Mouse (Mus musculus) bone marrow, adult 2 months (tissue): ENCODE measurements around the gene Zfp69. TPM values are rescaled to one million over a fixed set of nuclear protein-coding genes. Genes with fewer than 3 reads are reported as not detected.

Source experiments
- H3K27ac ChIP-seq: fragments of 200-500 bp; 2 replicates; pipeline ENCODE4 v1.5.1; 2012; ENCODE audit warnings: low read depth, mild to moderate bottlenecking, control low read depth, inconsistent platforms, low read length; ENCODE audit not compliant: control insufficient read depth, poor library complexity, insufficient read depth
- H3K4me1 ChIP-seq: fragments of 200-500 bp; 2 replicates; pipeline ENCODE4 v1.6.1; 2011; ENCODE audit warnings: low read length; ENCODE audit not compliant: control insufficient read depth, insufficient read depth
- H3K4me3 ChIP-seq: fragments of 200-500 bp; replicated peaks from 2 replicates; pipeline ENCODE3; 2011; ENCODE audit warnings: mild to moderate bottlenecking, low read depth, low read length, control low read depth; ENCODE audit not compliant: control insufficient read depth
- CTCF ChIP-seq: fragments of 200-500 bp; IDR thresholded peaks from 2 replicates; pipeline ENCODE4 v1.5.1; 2011; ENCODE audit warnings: low read length, control low read depth; ENCODE audit not compliant: control insufficient read depth, insufficient read depth
- POLR2A ChIP-seq: fragments of 200-500 bp; IDR thresholded peaks from 2 replicates; pipeline ENCODE4 v1.6.1; 2011; ENCODE audit warnings: low read depth, mild to moderate bottlenecking, control low read depth, low read length, borderline replicate concordance; ENCODE audit not compliant: control insufficient read depth
- WGBS: fragments of 180-500 bp; shearing (Covaris S2); methylation state at CpG from one replicate; pipeline ENCODE4 v1.1.7; 2018; 5-methylcytosine and 5-hydroxymethylcytosine counted together
- polyA plus RNA-seq: library from polyadenylated mRNA; stranded (reverse); fragments of >200 nt; gene quantifications from 2 replicates; pipeline ENCODE4 v1.2.4, GENCODE M21; 2011; ENCODE audit warnings: low replicate concordance; ENCODE audit not compliant: missing spikeins, insufficient read depth, insufficient read length

The Zfp69 gene
- polyA plus RNA-seq, 1 experiment: 3.6 TPM

GRCm38 (mm10) chr4:120887381-120888112, 64.0 kb downstream of the Zfp69 start:
- Histone ChIP-seq H3K4me3 (no peak overlapping the region), H3K27ac (no peak overlapping the region), H3K4me1 (no peaks in the 10 kb centered on the region)
- TF ChIP-seq CTCF (no peak), POLR2A (no peak)
- WGBS: 27% methylated on average over 8 of the region's 8 CpGs

GRCm38 (mm10) chr4:120886811-120887210, 64.7 kb downstream of the Zfp69 start:
- H3K4me3 ChIP-seq: no peak overlapping the region
- WGBS: 86% methylated on average over 5 of the region's 5 CpGs
- no peak overlapping the region for H3K27ac ChIP-seq
- TF ChIP-seq POLR2A: no peak
- no peak for TF ChIP-seq CTCF
- no peaks in the 10 kb centered on the region; the same call in 1 of the 2 replicates for H3K4me1 ChIP-seq

DNA sequence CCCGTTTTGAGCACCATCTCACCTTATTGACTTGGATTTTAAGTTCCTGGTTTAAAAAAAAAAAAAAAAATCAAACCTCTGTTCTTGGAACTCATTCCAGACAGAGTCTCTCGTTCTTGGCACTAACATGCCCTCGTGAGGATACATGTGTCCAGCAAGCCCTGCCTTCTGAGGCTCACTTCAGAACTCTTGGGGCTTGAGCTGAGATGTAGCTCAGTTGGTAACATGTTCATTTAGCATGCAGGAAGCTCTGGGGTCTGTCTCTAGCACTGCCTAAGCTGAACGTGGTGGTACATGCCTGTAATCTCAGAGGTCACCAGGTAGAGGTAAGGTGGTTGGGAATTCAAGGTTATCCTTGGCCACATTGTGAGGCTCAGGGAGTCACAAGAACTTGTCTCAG, 65.4 kb downstream of the Zfp69 start:
- 41% methylated on average over 4 of the region's 4 CpGs for WGBS
- no peak for TF ChIP-seq POLR2A
- no peak for TF ChIP-seq CTCF
- H3K4me1 ChIP-seq: no peaks in the 10 kb centered on the region; the same call in 1 of the 2 replicates
- H3K4me3 ChIP-seq: no peak overlapping the region
- no peak overlapping the region for H3K27ac ChIP-seq

DNA sequence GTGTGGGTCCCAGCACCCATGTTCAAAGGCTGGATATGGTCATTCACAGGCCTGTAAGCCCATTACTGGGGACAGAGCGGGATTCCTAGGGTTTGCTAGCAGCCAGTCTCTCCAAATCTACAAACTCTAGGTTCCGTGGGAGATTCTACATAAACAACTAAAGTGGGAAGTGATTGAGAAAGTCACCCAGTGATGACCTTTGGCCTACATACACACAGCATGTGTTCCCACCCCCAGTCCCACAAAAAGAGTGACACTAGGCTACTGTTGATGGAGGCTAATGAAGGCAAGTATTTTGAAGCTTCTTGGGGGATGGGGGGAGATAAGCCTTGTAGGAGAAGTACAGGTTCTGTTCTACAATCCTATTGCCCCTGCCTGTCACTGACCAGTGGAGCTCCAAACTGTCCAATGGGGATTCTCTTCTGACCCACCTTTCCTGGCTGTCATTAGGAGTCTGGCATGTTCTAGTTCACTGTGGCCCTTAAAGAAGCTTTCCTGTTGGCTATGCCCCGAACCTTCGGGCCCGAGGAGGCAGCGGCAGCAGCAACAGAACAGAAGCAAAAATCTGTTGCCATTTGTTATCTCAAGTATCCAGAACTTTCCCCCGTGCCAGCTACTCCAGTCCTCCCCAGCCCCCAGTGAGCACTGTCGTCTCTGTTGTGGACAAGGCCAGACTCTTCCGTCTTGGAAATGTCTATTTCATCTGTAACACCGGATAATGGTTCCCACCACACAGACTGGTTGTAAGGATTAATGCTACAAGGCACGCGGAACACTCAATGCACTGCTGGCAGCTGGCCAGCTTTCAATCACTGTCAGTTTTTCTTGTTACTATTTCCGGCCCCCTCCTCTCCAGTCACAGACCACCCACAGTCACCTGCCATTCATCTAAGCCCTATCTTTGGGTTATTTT, 66.0 kb downstream of the Zfp69 start:
- Histone ChIP-seq H3K4me1 (no peaks in the 10 kb centered on the region; the same call in 1 of the 2 replicates), H3K27ac (no peak overlapping the region), H3K4me3 (no peak overlapping the region)
- TF ChIP-seq POLR2A (no peak), CTCF (no peak)
- 36% methylated on average over 13 of the region's 13 CpGs for WGBS

- no peak for TF ChIP-seq CTCF
- no peak for TF ChIP-seq POLR2A
- WGBS: 43% methylated on average over 5 of the region's 5 CpGs
- no peak overlapping the region for H3K27ac ChIP-seq
- no peak overlapping the region for H3K4me3 ChIP-seq
- no peaks in the 10 kb centered on the region; the same call in 1 of the 2 replicates for H3K4me1 ChIP-seq
Measured at GRCm38 (mm10) chr4:120882002-120882625, 69.4 kb downstream of the Zfp69 start.

- 21% methylated on average over 6 of the region's 6 CpGs for WGBS
- TF ChIP-seq POLR2A (no peak), CTCF (no peak)
- Histone ChIP-seq H3K4me1 (no peaks in the 10 kb centered on the region; the same call in 1 of the 2 replicates), H3K27ac (no peak overlapping the region), H3K4me3 (no peak overlapping the region)
Measured at GRCm38 (mm10) chr4:120880731-120881432, 70.6 kb downstream of the Zfp69 start.

Other genes starting within 250 kb of the Zfp69 start
- not detected in 2 replicates for gene Kcnq4, start 203.1 kb downstream of the Zfp69 start, polyA plus RNA-seq
- gene Nfyc, start 120.1 kb downstream of the Zfp69 start, polyA plus RNA-seq: 35.8 and 43.7 TPM in 2 replicates
- 1.4 and 2.9 TPM in 2 replicates for gene Rims3, start 96.9 kb downstream of the Zfp69 start, polyA plus RNA-seq
- 7.2 and 12.4 TPM in 2 replicates for gene Exo5, start 26.7 kb downstream of the Zfp69 start, polyA plus RNA-seq
- gene Smap2, start 65.5 kb upstream of the Zfp69 start, polyA plus RNA-seq: 43.1 and 60.0 TPM in 2 replicates
- not detected in 2 replicates for gene Col9a2, start 87.7 kb upstream of the Zfp69 start, polyA plus RNA-seq
- gene Zmpste24, start 146.5 kb upstream of the Zfp69 start, polyA plus RNA-seq: 10.6 and 24.8 TPM in 2 replicates
- gene Tmco2, start 157.5 kb upstream of the Zfp69 start, polyA plus RNA-seq: not detected in 2 replicates